Mouse (Mus musculus) thymus, adult 18-20 months (tissue): ENCODE results near the gene Ces2e.
"Not testable (repeated sequence)": the region's sequence is repeated elsewhere in the genome, so short reads cannot be mapped to it uniquely, and the experiment has no call there.

Source experiments
- DNase-seq, 2 experiments: peaks; one replicate each; pipeline ENCODE4 v3.0.0; 2022; ENCODE audit warnings: mixed read lengths in 2 of 2

Gene Ces2e

GRCm38 (mm10) chr8:104925972-104926596 lies at the start of gene Ces2e:
Gene Ces2e (plus strand): TSS chr8:104926260.
- DNase-seq, result no peak

- DNase-seq, result not testable (repeated sequence)
Observed at GRCm38 (mm10) chr8:104886223-104886926, 39.7 kb upstream of the Ces2e start.

- DNase-seq, result no peak
Observed at GRCm38 (mm10) chr8:104901746-104902145, 24.3 kb upstream of the Ces2e start.

GRCm38 (mm10) chr8:104907111-104907510 lies 18.9 kb upstream of the Ces2e start:
- DNase-seq, result no peak

- not testable (repeated sequence) for DNase-seq
Observed at GRCm38 (mm10) chr8:104909021-104909420, 17.0 kb upstream of the Ces2e start.

GRCm38 (mm10) chr8:104909651-104910050 lies 16.4 kb upstream of the Ces2e start:
- not testable (repeated sequence) for DNase-seq

GRCm38 (mm10) chr8:104927301-104927700 lies 1.2 kb downstream of the Ces2e start:
- no peak for DNase-seq

- DNase-seq, result no peak
Observed at GRCm38 (mm10) chr8:104944665-104945064, 18.6 kb downstream of the Ces2e start.

- DNase-seq, result no peak
Observed at GRCm38 (mm10) chr8:104947056-104947455, 21.0 kb downstream of the Ces2e start, which contains the start of gene Ces2f. Gene Ces2f (plus strand): TSS chr8:104947356.

GRCm38 (mm10) chr8:104949031-104949430 lies 23.0 kb downstream of the Ces2e start:
- no peak for DNase-seq

GRCm38 (mm10) chr8:104961537-104961961 lies 35.5 kb downstream of the Ces2e start, which contains the start of gene Ces2g:
Gene Ces2g (plus strand): TSS chr8:104961718.
- DNase-seq, result no peak

GRCm38 (mm10) chr8:104962229-104962901 lies 36.3 kb downstream of the Ces2e start:
- no peak for DNase-seq

GRCm38 (mm10) chr8:104963375-104963894 lies 37.4 kb downstream of the Ces2e start:
- no peak for DNase-seq

- no peak for DNase-seq
Observed at GRCm38 (mm10) chr8:104984126-104984525, 58.1 kb downstream of the Ces2e start.
